Mouse (Mus musculus): Measurements from ENCODE around the gene Zfp592. TPM values are rescaled to one million over a fixed set of nuclear protein-coding genes. Genes with fewer than 3 reads are reported as not detected.

Zfp592 gene
- polyA plus RNA-seq, 1 experiment from 2014 or later = 6.1 TPM

DNA sequence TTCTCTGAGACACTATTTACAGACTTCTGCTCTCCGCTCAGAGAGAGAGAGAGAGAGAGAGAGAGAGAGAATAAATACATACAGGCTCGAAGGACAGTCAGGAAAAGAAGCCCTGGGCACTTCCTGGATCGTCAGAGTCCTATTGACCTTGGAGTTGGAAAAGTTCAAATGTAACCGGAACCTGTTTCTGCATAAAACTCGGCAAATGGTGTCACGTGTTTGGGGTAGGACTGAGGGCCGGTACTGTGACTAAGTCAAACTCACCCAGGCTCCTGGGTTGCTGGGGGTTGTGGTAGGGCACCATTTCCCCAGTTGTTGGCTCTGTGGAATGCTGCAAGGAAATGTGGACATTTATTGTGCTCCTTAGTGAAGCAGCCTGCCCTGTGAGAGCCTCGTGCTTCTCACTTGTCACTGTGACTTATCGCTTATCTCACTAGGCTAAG is 65.3 kb downstream of the Zfp592 start:
- Histone ChIP-seq H3K36me3 (no peaks in the 10 kb centered on the region), H3K4me2 (peak overlapping the region; percentile 79), H3K9me3 (replicated peaks) (no peaks in the 10 kb centered on the region), H3K27me3 (no peaks in the 10 kb centered on the region), H3K27ac (peak overlapping the region; percentile 75), H3K9ac (peak overlapping the region; percentile 67; the same call in 1 of the 2 replicates), H3K4me1 (replicated peaks) (peaks cover 37% of the 10 kb centered on the region), H3K4me3 (replicated peaks) (peak overlapping the region; percentile 46; the same call in 1 of the 2 replicates)
- ATAC-seq (ENCODE audit: low read depth) = no peak
- no peak for DNase-seq
- WGBS (ENCODE audit: insufficient replicate concordance) = 24% methylated on average over 9 of the region's 9 CpGs

DNA sequence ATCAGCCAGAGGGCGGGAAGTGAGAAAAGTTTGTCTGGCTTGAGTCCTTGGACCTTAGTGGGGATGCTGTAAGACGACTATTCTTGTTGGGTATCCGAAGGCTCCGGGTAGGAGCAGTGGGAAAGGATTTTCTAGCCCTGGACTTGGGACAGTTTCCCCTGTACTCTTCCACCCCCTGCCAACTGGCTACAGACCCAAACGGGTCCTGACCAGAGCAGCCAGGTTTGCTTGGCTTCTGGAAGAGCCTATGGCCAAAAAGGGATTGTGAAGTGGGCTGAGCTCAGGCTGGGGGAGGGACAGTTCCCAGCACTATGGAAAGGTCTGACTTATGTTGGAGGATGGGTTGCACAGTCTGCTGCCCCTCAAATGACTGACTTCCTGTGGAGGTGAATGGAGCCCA is 65.9 kb downstream of the Zfp592 start:
- Histone ChIP-seq H3K4me2 (no peak overlapping the region), H3K27me3 (no peaks in the 10 kb centered on the region), H3K4me1 (replicated peaks) (peaks cover 37% of the 10 kb centered on the region), H3K4me3 (replicated peaks) (no peak overlapping the region), H3K27ac (0 out of 2 replicates have a peak overlapping the region, but pooled peaks have one; percentile 7), H3K9ac (no peak overlapping the region), H3K9me3 (replicated peaks) (no peaks in the 10 kb centered on the region), H3K36me3 (no peaks in the 10 kb centered on the region)
- WGBS (ENCODE audit: insufficient replicate concordance) = 64% methylated on average over 5 of the region's 5 CpGs
- no peak for DNase-seq
- ATAC-seq (ENCODE audit: low read depth) = no peak

DNA sequence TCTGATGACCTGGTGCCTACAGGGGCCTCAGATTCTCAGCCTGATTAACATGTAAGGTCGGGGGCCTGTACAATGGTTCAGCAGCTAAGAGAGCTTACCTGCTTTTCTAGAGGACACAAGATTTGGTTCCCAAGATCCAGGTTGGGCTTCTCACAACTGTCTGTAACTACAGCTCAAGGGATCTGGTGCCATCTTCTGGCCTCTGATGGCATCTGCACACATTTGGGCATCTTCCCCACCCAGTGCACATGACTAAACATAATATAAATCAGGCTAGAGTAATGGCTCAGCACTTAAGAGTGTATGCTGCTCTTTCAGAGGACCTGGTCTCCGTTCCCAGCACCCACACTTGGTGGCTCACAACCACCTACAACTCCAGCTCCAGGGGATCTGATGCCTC is 67.4 kb downstream of the Zfp592 start:
- Histone ChIP-seq H3K36me3 (no peaks in the 10 kb centered on the region), H3K9ac (no peak overlapping the region), H3K4me1 (replicated peaks) (peaks cover 37% of the 10 kb centered on the region), H3K27ac (no peak overlapping the region), H3K4me3 (replicated peaks) (no peak overlapping the region), H3K9me3 (replicated peaks) (no peaks in the 10 kb centered on the region), H3K27me3 (no peaks in the 10 kb centered on the region), H3K4me2 (no peak overlapping the region)
- ATAC-seq (ENCODE audit: low read depth) (no peak), DNase-seq (peak; percentile 52)
- 48% methylated on average over 2 of the region's 2 CpGs for WGBS (ENCODE audit: insufficient replicate concordance)

DNA sequence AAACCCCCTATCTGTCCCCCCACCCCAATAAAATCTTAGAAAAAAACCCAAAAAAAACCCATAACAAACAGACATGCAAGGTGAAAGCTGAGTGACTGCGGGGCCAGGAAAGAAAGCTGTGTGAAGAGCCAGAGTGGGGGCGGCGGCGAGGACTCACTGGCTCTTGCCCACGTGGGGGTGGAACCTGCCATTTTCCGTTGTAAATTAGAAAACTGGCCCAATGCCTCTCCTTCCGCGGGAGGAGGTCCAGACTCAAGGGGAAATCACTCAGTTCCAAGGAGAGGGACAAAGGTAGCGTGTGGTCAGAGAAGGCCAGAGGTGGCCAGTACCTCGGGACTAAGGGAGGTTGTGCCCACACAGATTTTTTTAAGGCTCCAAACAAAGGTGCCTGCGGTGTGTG is 68.5 kb downstream of the Zfp592 start:
- ATAC-seq (ENCODE audit: low read depth) = no peak
- H3K4me2 ChIP-seq = no peak overlapping the region
- H3K9ac ChIP-seq = no peak overlapping the region
- DNase-seq = no peak
- no peaks in the 10 kb centered on the region for H3K36me3 ChIP-seq
- H3K27me3 ChIP-seq = no peaks in the 10 kb centered on the region
- H3K4me1 ChIP-seq (replicated peaks) = peaks cover 30% of the 10 kb centered on the region
- WGBS (ENCODE audit: insufficient replicate concordance) = 82% methylated on average over 11 of the region's 11 CpGs
- H3K27ac ChIP-seq = no peak overlapping the region
- H3K4me3 ChIP-seq (replicated peaks) = no peak overlapping the region
- no peaks in the 10 kb centered on the region for H3K9me3 ChIP-seq (replicated peaks)

DNA sequence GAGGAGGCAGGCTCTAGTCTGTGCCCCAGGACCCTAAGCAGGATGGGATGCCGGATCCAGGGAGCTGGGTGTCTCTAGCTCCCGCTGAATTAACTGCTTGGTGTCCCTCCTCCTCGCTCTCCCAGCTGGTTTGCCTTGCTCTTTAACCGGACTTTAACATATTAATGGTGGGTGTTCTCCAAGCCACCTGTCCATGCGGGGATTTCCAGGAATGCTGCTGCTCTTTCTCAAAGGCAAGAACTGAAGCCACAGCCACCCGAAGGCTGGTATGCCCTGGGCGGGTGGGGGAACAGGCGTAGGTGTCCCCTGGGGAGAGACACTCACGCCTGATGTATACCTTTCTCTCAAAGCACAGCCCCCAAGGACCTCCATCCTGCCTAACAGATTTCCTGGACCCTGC is 69.9 kb downstream of the Zfp592 start:
- WGBS (ENCODE audit: insufficient replicate concordance) = 72% methylated on average over 9 of the region's 9 CpGs
- no peak overlapping the region for H3K4me2 ChIP-seq
- H3K4me3 ChIP-seq (replicated peaks) = no peak overlapping the region
- no peak overlapping the region for H3K9ac ChIP-seq
- no peak overlapping the region for H3K27ac ChIP-seq
- no peaks in the 10 kb centered on the region for H3K36me3 ChIP-seq
- H3K27me3 ChIP-seq = no peaks in the 10 kb centered on the region
- DNase-seq (no peak), ATAC-seq (ENCODE audit: low read depth) (no peak)
- H3K9me3 ChIP-seq (replicated peaks) = no peaks in the 10 kb centered on the region
- peaks cover 16% of the 10 kb centered on the region for H3K4me1 ChIP-seq (replicated peaks)

DNA sequence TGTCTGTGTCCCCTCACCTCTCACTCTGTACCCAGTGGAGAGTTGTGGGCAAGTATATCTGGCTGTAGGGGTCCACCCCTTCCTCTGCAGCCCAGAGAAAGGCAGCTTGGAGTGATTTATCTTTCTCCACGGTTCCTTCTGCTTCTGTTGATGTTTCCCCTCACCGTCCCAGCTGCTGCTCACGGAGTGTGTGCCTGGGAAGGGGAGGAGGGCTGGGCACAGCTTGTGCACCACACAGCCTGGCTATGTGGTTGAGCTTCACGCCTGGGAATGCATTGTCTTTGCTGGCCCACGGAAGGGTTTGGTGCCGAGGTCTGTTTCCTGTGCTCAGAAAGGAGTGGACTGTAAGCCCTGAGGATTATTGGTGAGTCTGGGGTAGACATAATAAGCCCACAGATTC is 73.2 kb downstream of the Zfp592 start:
- no peak for ATAC-seq (ENCODE audit: low read depth)
- 13% methylated on average over 6 of the region's 6 CpGs for WGBS (ENCODE audit: insufficient replicate concordance)
- peaks cover 4% of the 10 kb centered on the region; the same call in 1 of the 2 replicates for H3K4me1 ChIP-seq (replicated peaks)
- H3K4me2 ChIP-seq = no peak overlapping the region
- DNase-seq = no peak
- no peaks in the 10 kb centered on the region for H3K36me3 ChIP-seq
- H3K27ac ChIP-seq = no peak overlapping the region
- H3K4me3 ChIP-seq (replicated peaks) = no peak overlapping the region
- no peaks in the 10 kb centered on the region for H3K27me3 ChIP-seq
- H3K9me3 ChIP-seq (replicated peaks) = no peaks in the 10 kb centered on the region
- no peak overlapping the region for H3K9ac ChIP-seq

DNA sequence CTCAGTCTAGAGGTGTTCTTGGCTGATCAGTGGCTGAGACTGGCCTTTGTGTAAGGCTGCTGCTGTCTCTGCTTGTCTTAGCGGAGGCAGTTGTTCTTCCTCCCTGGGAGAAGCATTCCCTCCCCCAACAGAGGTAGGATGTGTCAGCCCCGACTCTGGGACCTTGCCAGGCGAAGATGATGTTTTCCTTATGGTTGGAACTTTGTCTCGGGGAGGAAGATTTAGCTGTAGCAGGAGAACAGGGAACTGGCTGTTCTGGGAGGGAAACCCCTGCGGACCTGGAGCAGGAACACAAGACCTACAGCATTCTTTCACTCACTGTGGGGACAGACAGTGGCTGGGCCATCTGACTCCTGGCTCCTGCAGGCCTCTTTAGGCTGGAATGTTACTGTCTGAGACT is 79.0 kb downstream of the Zfp592 start:
- ATAC-seq (ENCODE audit: low read depth) = no peak
- DNase-seq = no peak
- no peak overlapping the region for H3K4me3 ChIP-seq (replicated peaks)
- no peaks in the 10 kb centered on the region for H3K9me3 ChIP-seq (replicated peaks)
- no peak overlapping the region for H3K4me2 ChIP-seq
- H3K9ac ChIP-seq = no peak overlapping the region
- H3K27me3 ChIP-seq = 0 out of 2 replicates have a peak, but pooled peaks cover 3% of the 10 kb centered on the region
- WGBS (ENCODE audit: insufficient replicate concordance) = 57% methylated on average over 5 of the region's 5 CpGs
- H3K36me3 ChIP-seq = no peaks in the 10 kb centered on the region
- peaks cover 16% of the 10 kb centered on the region for H3K4me1 ChIP-seq (replicated peaks)
- H3K27ac ChIP-seq = no peak overlapping the region

DNA sequence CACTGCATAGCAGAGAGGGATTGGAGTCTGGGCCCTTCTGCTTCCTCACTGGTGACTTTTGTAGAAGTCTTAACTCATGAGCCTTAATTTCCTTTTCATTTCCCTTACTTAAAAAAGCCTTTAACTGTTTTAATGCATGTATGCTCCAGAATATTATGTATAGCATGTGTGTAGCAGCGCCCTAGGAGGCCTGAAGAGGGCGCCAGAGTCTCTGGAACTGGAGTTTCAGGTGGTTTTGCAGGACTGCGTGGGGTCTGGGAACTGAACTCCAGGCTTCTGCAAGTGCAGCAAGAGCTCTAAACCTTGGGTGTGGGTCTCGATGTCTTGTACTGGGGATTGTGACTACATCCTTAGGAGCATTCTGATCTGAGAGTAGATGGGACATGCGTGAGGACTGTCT is 79.8 kb downstream of the Zfp592 start:
- no peak for DNase-seq
- H3K4me1 ChIP-seq (replicated peaks) = peaks cover 16% of the 10 kb centered on the region
- 71% methylated on average over 5 of the region's 5 CpGs for WGBS (ENCODE audit: insufficient replicate concordance)
- no peak overlapping the region for H3K27ac ChIP-seq
- no peaks in the 10 kb centered on the region for H3K9me3 ChIP-seq (replicated peaks)
- ATAC-seq (ENCODE audit: low read depth) = no peak
- no peaks in the 10 kb centered on the region for H3K36me3 ChIP-seq
- H3K27me3 ChIP-seq = 0 out of 2 replicates have a peak, but pooled peaks cover 3% of the 10 kb centered on the region
- no peak overlapping the region for H3K4me2 ChIP-seq
- H3K9ac ChIP-seq = no peak overlapping the region
- no peak overlapping the region for H3K4me3 ChIP-seq (replicated peaks)

DNA sequence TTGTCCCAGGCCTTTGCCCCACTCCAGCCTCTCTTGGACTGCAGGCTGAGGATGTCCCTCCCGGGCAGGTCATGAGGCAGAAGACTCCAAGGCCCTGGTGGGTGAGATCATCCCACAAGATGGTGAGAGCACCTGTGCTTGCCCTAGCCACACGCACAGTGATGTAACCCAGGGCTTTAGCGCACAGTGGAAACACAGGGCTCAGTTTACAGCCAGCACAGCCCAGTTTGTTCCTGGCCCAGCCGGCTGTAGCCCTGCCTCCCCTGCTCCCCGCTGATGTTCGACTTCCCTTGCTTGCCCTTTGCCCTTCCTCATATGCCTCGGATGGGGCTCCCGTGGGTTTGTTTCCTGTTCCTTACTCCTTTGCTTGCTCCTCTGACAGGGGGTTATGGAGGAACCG is 81.1 kb downstream of the Zfp592 start:
- Histone ChIP-seq H3K27ac (peak overlapping the region; percentile 63), H3K4me2 (no peak overlapping the region), H3K27me3 (0 out of 2 replicates have a peak, but pooled peaks cover 3% of the 10 kb centered on the region), H3K4me3 (replicated peaks) (no peak overlapping the region), H3K9me3 (replicated peaks) (no peaks in the 10 kb centered on the region), H3K4me1 (replicated peaks) (peaks cover 16% of the 10 kb centered on the region), H3K36me3 (no peaks in the 10 kb centered on the region), H3K9ac (no peak overlapping the region)
- 22% methylated on average over 9 of the region's 9 CpGs for WGBS (ENCODE audit: insufficient replicate concordance)
- ATAC-seq (ENCODE audit: low read depth) = peak; percentile 70
- DNase-seq = no peak

DNA sequence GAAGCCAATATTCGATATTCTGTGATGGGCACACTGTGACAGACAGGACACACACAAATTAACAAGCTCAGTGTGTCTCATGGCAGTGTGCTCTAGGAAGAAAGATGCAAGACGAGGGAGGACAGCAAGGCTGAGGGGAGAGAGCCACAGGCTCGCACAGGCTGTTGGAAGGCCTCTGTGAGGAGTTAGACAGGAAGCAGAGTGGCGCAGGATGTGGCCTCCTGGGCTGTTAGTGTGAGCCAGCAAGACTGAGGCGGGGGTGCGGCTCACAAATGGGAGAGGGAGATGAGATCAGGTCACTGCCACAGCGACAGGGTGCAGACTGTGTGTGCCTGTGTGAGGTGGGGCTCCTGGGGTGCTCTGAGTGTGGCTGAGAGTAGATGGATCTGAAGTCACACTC is 81.8 kb downstream of the Zfp592 start:
- H3K36me3 ChIP-seq = no peaks in the 10 kb centered on the region
- ATAC-seq (ENCODE audit: low read depth) (peak; percentile 38), DNase-seq (no peak)
- H3K9me3 ChIP-seq (replicated peaks) = no peaks in the 10 kb centered on the region
- H3K4me3 ChIP-seq (replicated peaks) = no peak overlapping the region
- H3K27me3 ChIP-seq = 0 out of 2 replicates have a peak, but pooled peaks cover 3% of the 10 kb centered on the region
- no peak overlapping the region for H3K4me2 ChIP-seq
- 16% methylated on average over 7 of the region's 7 CpGs for WGBS (ENCODE audit: insufficient replicate concordance)
- H3K27ac ChIP-seq = peak overlapping the region; percentile 63
- no peak overlapping the region for H3K9ac ChIP-seq
- H3K4me1 ChIP-seq (replicated peaks) = peaks cover 16% of the 10 kb centered on the region

DNA sequence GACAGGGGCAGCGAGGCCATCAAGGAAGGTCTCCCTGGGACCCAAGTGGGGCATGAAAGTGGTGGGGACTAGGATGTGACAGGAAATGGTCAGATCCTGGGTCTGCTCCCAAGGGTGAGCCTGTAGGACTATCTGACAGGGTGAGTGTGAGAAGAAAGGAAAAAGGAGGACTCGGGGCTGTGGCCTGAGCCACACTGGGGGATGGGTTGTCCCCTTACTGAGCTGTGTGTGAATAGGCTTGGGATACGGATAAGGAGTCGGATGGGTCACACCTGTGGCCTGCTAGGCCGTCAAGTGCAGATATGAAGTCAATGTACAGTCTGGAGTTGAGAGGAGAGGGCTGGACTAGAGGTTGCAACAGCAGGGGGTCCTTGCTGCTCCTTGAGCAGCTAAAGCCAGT is 82.3 kb downstream of the Zfp592 start:
- Histone ChIP-seq H3K36me3 (no peaks in the 10 kb centered on the region), H3K4me1 (replicated peaks) (peaks cover 16% of the 10 kb centered on the region), H3K27ac (peak overlapping the region; percentile 63), H3K27me3 (0 out of 2 replicates have a peak, but pooled peaks cover 3% of the 10 kb centered on the region), H3K4me2 (no peak overlapping the region), H3K9me3 (replicated peaks) (no peaks in the 10 kb centered on the region), H3K9ac (no peak overlapping the region), H3K4me3 (replicated peaks) (no peak overlapping the region)
- DNase-seq (no peak), ATAC-seq (ENCODE audit: low read depth) (no peak)
- 65% methylated on average over 5 of the region's 5 CpGs for WGBS (ENCODE audit: insufficient replicate concordance)

DNA sequence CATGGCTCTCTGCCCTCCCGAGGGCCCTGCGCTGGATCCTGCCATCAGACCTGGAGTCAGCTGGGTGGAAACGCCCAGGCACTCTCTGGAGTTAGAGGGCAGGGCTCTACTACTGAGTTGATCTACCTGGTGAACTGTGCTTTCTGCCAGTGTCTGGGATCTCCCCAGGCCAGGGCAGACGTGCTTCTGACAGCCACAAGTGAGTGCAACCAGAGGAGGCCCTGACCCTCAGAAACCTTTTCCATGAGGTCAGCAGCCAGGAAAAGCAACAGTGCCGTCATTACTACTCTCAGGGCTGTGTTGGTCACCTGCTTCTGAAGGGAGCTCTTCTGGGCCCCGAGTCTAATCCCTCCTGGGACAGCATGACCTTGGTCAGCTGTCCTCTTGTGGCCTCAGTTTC is 83.5 kb downstream of the Zfp592 start:
- Histone ChIP-seq H3K4me2 (no peak overlapping the region), H3K9me3 (replicated peaks) (no peaks in the 10 kb centered on the region), H3K4me3 (replicated peaks) (no peak overlapping the region), H3K36me3 (no peaks in the 10 kb centered on the region), H3K27me3 (0 out of 2 replicates have a peak, but pooled peaks cover 3% of the 10 kb centered on the region), H3K27ac (no peak overlapping the region), H3K4me1 (replicated peaks) (peaks cover 16% of the 10 kb centered on the region), H3K9ac (no peak overlapping the region)
- DNase-seq (no peak), ATAC-seq (ENCODE audit: low read depth) (no peak)
- WGBS (ENCODE audit: insufficient replicate concordance) = 62% methylated on average over 6 of the region's 6 CpGs

All from liver, embryonic 13.5 days (tissue).